Mouse (Mus musculus): Measurements from ENCODE around the gene Tenm2.

Tenm2 gene

GRCm38 (mm10) chr11:36169738-36170137 lies 1066.0 kb downstream of the Tenm2 start:
- DNase-seq = no peak

- DNase-seq = no peak
Observed at GRCm38 (mm10) chr11:36168921-36169537, 1066.7 kb downstream of the Tenm2 start.

GRCm38 (mm10) chr11:36167766-36168318 lies 1067.9 kb downstream of the Tenm2 start:
- DNase-seq = no peak

- no peak for DNase-seq
Observed at GRCm38 (mm10) chr11:36163580-36163979, 1072.2 kb downstream of the Tenm2 start.

GRCm38 (mm10) chr11:36161765-36162321 lies 1073.9 kb downstream of the Tenm2 start:
- no peak for DNase-seq

GRCm38 (mm10) chr11:36153450-36153849 lies 1082.3 kb downstream of the Tenm2 start:
- DNase-seq = no peak

- DNase-seq = no peak
Observed at GRCm38 (mm10) chr11:36153011-36153410, 1082.8 kb downstream of the Tenm2 start.

- peak; percentile 25 for DNase-seq
Observed at GRCm38 (mm10) chr11:36152226-36152625, 1083.5 kb downstream of the Tenm2 start.

GRCm38 (mm10) chr11:36149092-36149491 lies 1086.7 kb downstream of the Tenm2 start:
- no peak for DNase-seq

- DNase-seq = no peak
Observed at GRCm38 (mm10) chr11:36145057-36145456, 1090.7 kb downstream of the Tenm2 start.

- DNase-seq = no peak
Observed at GRCm38 (mm10) chr11:36140411-36140810, 1095.4 kb downstream of the Tenm2 start.

- DNase-seq = no peak
Observed at GRCm38 (mm10) chr11:36139521-36139920, 1096.2 kb downstream of the Tenm2 start.

- DNase-seq = no peak
Observed at GRCm38 (mm10) chr11:36137840-36138239, 1097.9 kb downstream of the Tenm2 start.

GRCm38 (mm10) chr11:36137276-36137675 lies 1098.5 kb downstream of the Tenm2 start:
- no peak for DNase-seq

- DNase-seq = no peak
Observed at GRCm38 (mm10) chr11:36134645-36135044, 1101.1 kb downstream of the Tenm2 start.

GRCm38 (mm10) chr11:36123275-36123674 lies 1112.5 kb downstream of the Tenm2 start:
- no peak for DNase-seq

GRCm38 (mm10) chr11:36121410-36121929 lies 1114.3 kb downstream of the Tenm2 start:
- no peak for DNase-seq

GRCm38 (mm10) chr11:36120591-36121409 lies 1115.0 kb downstream of the Tenm2 start:
- no peak for DNase-seq

- DNase-seq = no peak
Observed at GRCm38 (mm10) chr11:36113326-36113725, 1122.4 kb downstream of the Tenm2 start.

- peak; percentile 55 for DNase-seq
Observed at GRCm38 (mm10) chr11:36108970-36109731, 1126.6 kb downstream of the Tenm2 start.

- no peak for DNase-seq
Observed at GRCm38 (mm10) chr11:36107840-36108239, 1127.9 kb downstream of the Tenm2 start.

- no peak for DNase-seq
Observed at GRCm38 (mm10) chr11:36106639-36107038, 1129.1 kb downstream of the Tenm2 start.

GRCm38 (mm10) chr11:36103556-36103955 lies 1132.2 kb downstream of the Tenm2 start:
- peak; percentile 16 for DNase-seq
